Mouse (Mus musculus): ENCODE data around the gene Hdac9. TPM values are rescaled to one million over a fixed set of nuclear protein-coding genes. Genes with fewer than 3 reads are reported as not detected.
A peak's percentile ranks its signal among the peaks of the same experiment; 100 is the strongest.

Gene Hdac9
- polyA plus RNA-seq, 1 experiment, result 7.6 TPM

DNA sequence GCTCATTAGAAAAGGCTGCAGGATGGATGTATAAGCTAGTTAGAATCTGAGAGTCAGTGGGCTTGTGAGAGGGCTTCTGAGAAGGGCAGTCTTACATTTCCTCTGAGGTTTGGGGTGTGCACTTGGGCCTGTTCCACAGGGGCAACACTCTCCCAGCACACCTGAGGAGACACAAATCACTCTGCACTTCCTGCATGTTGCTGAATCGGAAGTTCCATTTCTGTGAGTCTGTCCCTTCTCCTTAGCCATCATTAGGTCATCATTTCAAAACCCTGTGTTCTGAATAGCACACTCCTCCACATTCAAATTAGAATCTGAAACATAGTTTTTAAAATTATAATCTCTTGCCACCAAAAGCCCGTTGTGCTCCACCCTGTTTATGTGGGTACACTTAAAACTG is 354.6 kb downstream of the Hdac9 start:
- Histone ChIP-seq H3K27ac (ENCODE audit: control insufficient read depth, insufficient read depth, low read depth, low read length, poor library complexity) (no peak overlapping the region), H3K4me1 (ENCODE audit: control insufficient read depth, insufficient read depth, low read length) (no peaks in the 10 kb centered on the region), H3K4me3 (replicated peaks; ENCODE audit: control insufficient read depth, low read depth, low read length) (no peak overlapping the region)
- WGBS, result 52% methylated on average over 2 of the region's 2 CpGs
- TF ChIP-seq CTCF (IDR thresholded peaks at IDR 0.05; ENCODE audit: control insufficient read depth, insufficient read depth, low read length), result no peak
- TF ChIP-seq POLR2A (IDR thresholded peaks at IDR 0.05; ENCODE audit: borderline replicate concordance, control insufficient read depth, low read depth, low read length), result no peak

GRCm38 (mm10) chr12:34559001-34559400 is 357.9 kb downstream of the Hdac9 start:
- Histone ChIP-seq H3K4me3 (replicated peaks; ENCODE audit: control insufficient read depth, low read depth, low read length) (no peak overlapping the region), H3K27ac (ENCODE audit: control insufficient read depth, insufficient read depth, low read depth, low read length, poor library complexity) (no peak overlapping the region), H3K4me1 (ENCODE audit: control insufficient read depth, insufficient read depth, low read length) (no peaks in the 10 kb centered on the region)
- TF ChIP-seq POLR2A (IDR thresholded peaks at IDR 0.05; ENCODE audit: borderline replicate concordance, control insufficient read depth, low read depth, low read length) (no peak), CTCF (IDR thresholded peaks at IDR 0.05; ENCODE audit: control insufficient read depth, insufficient read depth, low read length) (no peak)
- WGBS, result 56% methylated on average over 5 of the region's 5 CpGs

DNA sequence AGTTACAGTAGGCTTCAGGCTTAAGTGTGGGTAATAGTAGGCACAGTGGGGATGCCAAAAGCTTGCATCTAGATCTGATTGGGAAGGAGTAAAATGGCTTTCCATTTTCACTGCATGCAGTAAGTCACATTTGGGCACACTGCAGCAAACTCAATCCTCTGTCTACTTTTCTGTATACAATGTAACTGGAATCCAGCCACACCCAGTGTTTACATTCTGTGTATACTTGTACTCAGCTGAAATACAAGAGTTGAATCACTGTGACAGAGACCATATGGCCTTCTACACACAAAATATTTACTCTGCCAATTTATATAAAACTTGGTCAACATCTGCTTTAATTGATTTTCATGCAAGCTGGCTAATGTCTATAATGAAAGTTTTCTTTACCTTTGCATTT is 362.1 kb downstream of the Hdac9 start:
- H3K27ac ChIP-seq (ENCODE audit: control insufficient read depth, insufficient read depth, low read depth, low read length, poor library complexity), result no peak overlapping the region

GRCm38 (mm10) chr12:34550268-34550667 is 366.6 kb downstream of the Hdac9 start:
- H3K4me3 ChIP-seq (replicated peaks; ENCODE audit: control insufficient read depth, low read depth, low read length), result no peak overlapping the region
- H3K27ac ChIP-seq (ENCODE audit: control insufficient read depth, insufficient read depth, low read depth, low read length, poor library complexity), result no peak overlapping the region
- TF ChIP-seq CTCF (IDR thresholded peaks at IDR 0.05; ENCODE audit: control insufficient read depth, insufficient read depth, low read length) (no peak), POLR2A (IDR thresholded peaks at IDR 0.05; ENCODE audit: borderline replicate concordance, control insufficient read depth, low read depth, low read length) (no peak)
- no peaks in the 10 kb centered on the region for H3K4me1 ChIP-seq (ENCODE audit: control insufficient read depth, insufficient read depth, low read length)
- 83% methylated on average over 9 of the region's 9 CpGs for WGBS

More for the DNA sequence above, 362.1 kb downstream of the Hdac9 start:
- Histone ChIP-seq H3K4me1 (ENCODE audit: control insufficient read depth, insufficient read depth, low read length) (no peaks in the 10 kb centered on the region), H3K4me3 (replicated peaks; ENCODE audit: control insufficient read depth, low read depth, low read length) (no peak overlapping the region)
- TF ChIP-seq POLR2A (IDR thresholded peaks at IDR 0.05; ENCODE audit: borderline replicate concordance, control insufficient read depth, low read depth, low read length) (no peak), CTCF (IDR thresholded peaks at IDR 0.05; ENCODE audit: control insufficient read depth, insufficient read depth, low read length) (no peak)

- Histone ChIP-seq H3K4me3 (replicated peaks; ENCODE audit: control insufficient read depth, low read depth, low read length) (no peak overlapping the region), H3K4me1 (ENCODE audit: control insufficient read depth, insufficient read depth, low read length) (no peaks in the 10 kb centered on the region; the same call in 1 of the 2 replicates), H3K27ac (ENCODE audit: control insufficient read depth, insufficient read depth, low read depth, low read length, poor library complexity) (no peak overlapping the region)
- 46% methylated on average over 3 of the region's 3 CpGs for WGBS
- no peak for TF ChIP-seq CTCF (IDR thresholded peaks at IDR 0.05; ENCODE audit: control insufficient read depth, insufficient read depth, low read length)
- no peak for TF ChIP-seq POLR2A (IDR thresholded peaks at IDR 0.05; ENCODE audit: borderline replicate concordance, control insufficient read depth, low read depth, low read length)
Measured at GRCm38 (mm10) chr12:34529165-34529545, 387.7 kb downstream of the Hdac9 start.

GRCm38 (mm10) chr12:34528201-34529164 is 388.4 kb downstream of the Hdac9 start:
- Histone ChIP-seq H3K4me1 (ENCODE audit: control insufficient read depth, insufficient read depth, low read length) (no peaks in the 10 kb centered on the region; the same call in 1 of the 2 replicates), H3K4me3 (replicated peaks; ENCODE audit: control insufficient read depth, low read depth, low read length) (peak overlapping the region; percentile 8), H3K27ac (ENCODE audit: control insufficient read depth, insufficient read depth, low read depth, low read length, poor library complexity) (no peak overlapping the region)

DNA sequence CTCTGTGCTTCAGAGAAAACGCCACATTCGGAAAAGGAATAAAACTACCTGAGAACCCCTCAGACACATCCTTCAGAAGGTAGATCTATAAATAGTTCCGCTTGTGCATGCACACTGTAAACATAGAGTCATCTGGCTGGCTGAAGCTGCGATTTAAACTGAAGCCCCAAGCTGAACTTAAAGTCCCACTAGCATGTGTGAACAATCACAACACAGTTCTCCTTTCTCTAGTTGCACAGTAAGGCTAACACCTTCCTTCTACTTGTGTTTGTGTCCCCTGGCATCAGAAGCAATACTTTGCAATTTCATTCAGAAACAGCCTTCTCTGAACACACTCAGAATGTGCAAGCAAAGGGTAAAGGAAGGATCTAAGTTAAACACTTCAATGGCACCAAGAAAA is 389.1 kb downstream of the Hdac9 start:
- no peaks in the 10 kb centered on the region; the same call in 1 of the 2 replicates for H3K4me1 ChIP-seq (ENCODE audit: control insufficient read depth, insufficient read depth, low read length)
- no peak for TF ChIP-seq POLR2A (IDR thresholded peaks at IDR 0.05; ENCODE audit: borderline replicate concordance, control insufficient read depth, low read depth, low read length)
- TF ChIP-seq CTCF (IDR thresholded peaks at IDR 0.05; ENCODE audit: control insufficient read depth, insufficient read depth, low read length), result no peak
- H3K4me3 ChIP-seq (replicated peaks; ENCODE audit: control insufficient read depth, low read depth, low read length), result no peak overlapping the region
- WGBS, result 84% methylated on average over 4 of the region's 4 CpGs
- H3K27ac ChIP-seq (ENCODE audit: control insufficient read depth, insufficient read depth, low read depth, low read length, poor library complexity), result no peak overlapping the region

More at GRCm38 (mm10) chr12:34528201-34529164, 388.4 kb downstream of the Hdac9 start:
- TF ChIP-seq POLR2A (IDR thresholded peaks at IDR 0.05; ENCODE audit: borderline replicate concordance, control insufficient read depth, low read depth, low read length) (no peak), CTCF (IDR thresholded peaks at IDR 0.05; ENCODE audit: control insufficient read depth, insufficient read depth, low read length) (no peak)
- WGBS, result 66% methylated on average over 11 of the region's 11 CpGs

GRCm38 (mm10) chr12:34521468-34521867 is 395.4 kb downstream of the Hdac9 start:
- Histone ChIP-seq H3K4me1 (ENCODE audit: control insufficient read depth, insufficient read depth, low read length) (no peaks in the 10 kb centered on the region; the same call in none of the 2 replicates), H3K27ac (ENCODE audit: control insufficient read depth, insufficient read depth, low read depth, low read length, poor library complexity) (no peak overlapping the region), H3K4me3 (replicated peaks; ENCODE audit: control insufficient read depth, low read depth, low read length) (no peak overlapping the region)
- TF ChIP-seq CTCF (IDR thresholded peaks at IDR 0.05; ENCODE audit: control insufficient read depth, insufficient read depth, low read length) (no peak), POLR2A (IDR thresholded peaks at IDR 0.05; ENCODE audit: borderline replicate concordance, control insufficient read depth, low read depth, low read length) (no peak)
- 77% methylated on average over 2 of the region's 2 CpGs for WGBS
